Mouse (Mus musculus) cerebellum, adult 2 months (tissue): ENCODE measurements at regions not wholly inside any gene's neighbourhood (a gene's known extent, or its start where the extent isn't known, plus 50 kb on each side); places are given as distances from the start of the nearest gene placed in this dataset.

ENCODE experiments used
- CTCF ChIP-seq: fragments of 200-500 bp; IDR thresholded peaks from 2 replicates; pipeline ENCODE4 v1.5.1; 2011; ENCODE audit warnings: low read depth, mild to moderate bottlenecking, control low read depth, low read length, moderate library complexity, borderline replicate concordance; ENCODE audit not compliant: insufficient read depth
- POLR2A ChIP-seq: fragments of 200-500 bp; IDR thresholded peaks from 2 replicates; pipeline ENCODE4 v1.6.1; 2011; ENCODE audit warnings: low read length, control low read depth, borderline replicate concordance; ENCODE audit not compliant: insufficient read depth

DNA sequence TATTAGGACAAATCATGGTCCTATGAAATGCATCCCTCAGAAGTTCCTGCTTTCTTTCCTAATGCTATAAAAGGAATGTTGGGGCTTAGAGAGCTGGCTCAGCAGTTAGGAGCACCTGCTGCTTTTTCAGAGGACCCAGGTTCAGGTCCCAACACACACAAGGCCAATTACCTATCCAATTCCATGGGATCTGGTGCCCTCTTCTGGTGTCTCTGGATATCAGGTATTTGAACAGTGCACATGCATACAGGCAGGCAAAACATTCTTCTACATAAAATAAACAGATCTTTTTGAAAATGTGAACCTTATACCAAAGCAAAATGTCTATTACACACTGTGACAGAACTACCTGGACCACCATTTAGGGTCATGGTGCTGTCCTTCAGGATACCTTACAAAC is 177.4 kb downstream of the Phf3 start:
- no peak for TF ChIP-seq CTCF
- no peak for TF ChIP-seq POLR2A
